Mouse (Mus musculus) naive thymus-derived CD4-positive, alpha-beta T cell, adult 2 months (primary cell): ENCODE results near the gene Rps19.
"Not testable (repeated sequence)": the region's sequence is repeated elsewhere in the genome, so short reads cannot be mapped to it uniquely, and the experiment has no call there.

Experiments
- DNase-seq: peaks from one replicate; pipeline ENCODE4 v3.0.0-alpha.2; 2011; ENCODE audit warnings: low read depth

Gene Rps19

GRCm38 (mm10) chr7:24883896-24884692 is at the start of gene Rps19:
TSS of gene Rps19 (plus strand) at chr7:24884371.
- DNase-seq = peak; percentile 99

GRCm38 (mm10) chr7:24838732-24839409 is 45.3 kb upstream of the Rps19 start:
- peak; percentile 58 for DNase-seq

GRCm38 (mm10) chr7:24839410-24839808 is 44.8 kb upstream of the Rps19 start:
- peak; percentile 46 for DNase-seq

GRCm38 (mm10) chr7:24840331-24840730 is 43.8 kb upstream of the Rps19 start:
- no peak for DNase-seq

GRCm38 (mm10) chr7:24841009-24841408 is 43.2 kb upstream of the Rps19 start:
- no peak for DNase-seq

GRCm38 (mm10) chr7:24844144-24844543 is 40.0 kb upstream of the Rps19 start:
- DNase-seq = no peak

- no peak for DNase-seq
These were observed 39.0 kb upstream of the Rps19 start for GRCm38 (mm10) chr7:24845181-24845580.

- DNase-seq = peak; percentile 54
These were observed 38.5 kb upstream of the Rps19 start for GRCm38 (mm10) chr7:24845713-24846112.

GRCm38 (mm10) chr7:24846576-24846975 is 37.6 kb upstream of the Rps19 start:
- not testable (repeated sequence) for DNase-seq

GRCm38 (mm10) chr7:24850162-24850561 is 34.0 kb upstream of the Rps19 start:
- no peak for DNase-seq

GRCm38 (mm10) chr7:24850899-24851303 is 33.3 kb upstream of the Rps19 start:
- DNase-seq = no peak

- DNase-seq = no peak
These were observed 32.4 kb upstream of the Rps19 start for GRCm38 (mm10) chr7:24851596-24852325.

- DNase-seq = no peak
These were observed 31.5 kb upstream of the Rps19 start for GRCm38 (mm10) chr7:24852557-24853232.

GRCm38 (mm10) chr7:24853233-24853563 is 31.0 kb upstream of the Rps19 start:
- DNase-seq = no peak

GRCm38 (mm10) chr7:24853695-24854094 is 30.5 kb upstream of the Rps19 start:
- DNase-seq = no peak

GRCm38 (mm10) chr7:24856460-24857120 is 27.6 kb upstream of the Rps19 start:
- no peak for DNase-seq

- DNase-seq = no peak
These were observed 24.9 kb upstream of the Rps19 start for GRCm38 (mm10) chr7:24859234-24859633.

GRCm38 (mm10) chr7:24861913-24862312 is 22.3 kb upstream of the Rps19 start, which contains the start of gene Gm9844:
TSS of gene Gm9844 (plus strand) at chr7:24862213.
- DNase-seq = no peak

GRCm38 (mm10) chr7:24862853-24863252 is 21.3 kb upstream of the Rps19 start:
- DNase-seq = no peak

GRCm38 (mm10) chr7:24864156-24864555 is 20.0 kb upstream of the Rps19 start:
- no peak for DNase-seq

- no peak for DNase-seq
These were observed 15.1 kb upstream of the Rps19 start for GRCm38 (mm10) chr7:24869080-24869479.
